Mouse (Mus musculus): ENCODE measurements around the gene Cyth2. TPM values are rescaled to one million over a fixed set of nuclear protein-coding genes. Genes with fewer than 3 reads are reported as not detected.

The Cyth2 gene
- polyA plus RNA-seq, 1 experiment from 2014 or later = 90.1 TPM

Other genes with a start within 250 kb of the Cyth2 start
- 65.4 and 66.3 TPM in 2 replicates for gene Bcat2, start 244.4 kb downstream of the Cyth2 start, polyA plus RNA-seq (2015; fragmentation: Nextera tagmentation; extraction: Ambion mirVana)
- not detected in 2 replicates for gene Fgf21, start 199.1 kb downstream of the Cyth2 start, polyA plus RNA-seq (2015; fragmentation: Nextera tagmentation; extraction: Ambion mirVana)
- not detected in 2 replicates for gene Fut1, start 197.3 kb downstream of the Cyth2 start, polyA plus RNA-seq (2015; fragmentation: Nextera tagmentation; extraction: Ambion mirVana)
- gene Izumo1, start 192.8 kb downstream of the Cyth2 start, polyA plus RNA-seq (2015; fragmentation: Nextera tagmentation; extraction: Ambion mirVana) = 0.11 and 0.19 TPM in 2 replicates
- 17.1 and 18.9 TPM in 2 replicates for gene Rasip1, start 187.1 kb downstream of the Cyth2 start, polyA plus RNA-seq (2015; fragmentation: Nextera tagmentation; extraction: Ambion mirVana)
- gene Mamstr, start 174.6 kb downstream of the Cyth2 start, polyA plus RNA-seq (2015; fragmentation: Nextera tagmentation; extraction: Ambion mirVana) = 3.3 and 5.0 TPM in 2 replicates
- gene Fut2, start 148.2 kb downstream of the Cyth2 start, polyA plus RNA-seq (2015; fragmentation: Nextera tagmentation; extraction: Ambion mirVana) = 0.86 and 1.1 TPM in 2 replicates
- 0.11 TPM in 1 of 2 replicates, not detected in the other for gene Ntn5, start 130.6 kb downstream of the Cyth2 start, polyA plus RNA-seq (2015; fragmentation: Nextera tagmentation; extraction: Ambion mirVana)
- 0.29 and 0.47 TPM in 2 replicates for gene Sec1, start 120.2 kb downstream of the Cyth2 start, polyA plus RNA-seq (2015; fragmentation: Nextera tagmentation; extraction: Ambion mirVana)
- gene Car11, start 114.7 kb downstream of the Cyth2 start, polyA plus RNA-seq (2015; fragmentation: Nextera tagmentation; extraction: Ambion mirVana) = 5.4 and 6.0 TPM in 2 replicates
- 2.2 and 3.5 TPM in 2 replicates for gene Dbp, start 109.5 kb downstream of the Cyth2 start, polyA plus RNA-seq (2015; fragmentation: Nextera tagmentation; extraction: Ambion mirVana)
- 630 and 695 TPM in 2 replicates for gene Rpl18, start 99.1 kb downstream of the Cyth2 start, polyA plus RNA-seq (2015; fragmentation: Nextera tagmentation; extraction: Ambion mirVana)
- gene Sphk2, start 96.6 kb downstream of the Cyth2 start, polyA plus RNA-seq (2015; fragmentation: Nextera tagmentation; extraction: Ambion mirVana) = 16.7 and 17.5 TPM in 2 replicates
- gene Fam83e, start 93.4 kb downstream of the Cyth2 start, polyA plus RNA-seq (2015; fragmentation: Nextera tagmentation; extraction: Ambion mirVana) = 0.20 and 0.31 TPM in 2 replicates
- not detected in 2 replicates for gene Spaca4, start 88.8 kb downstream of the Cyth2 start, polyA plus RNA-seq (2015; fragmentation: Nextera tagmentation; extraction: Ambion mirVana)
- gene Lmtk3, start 30.8 kb downstream of the Cyth2 start, polyA plus RNA-seq (2015; fragmentation: Nextera tagmentation; extraction: Ambion mirVana) = 0.62 and 0.80 TPM in 2 replicates
- 0.24 and 0.38 TPM in 2 replicates for gene Sult2b1, start 29.9 kb downstream of the Cyth2 start, polyA plus RNA-seq (2015; fragmentation: Nextera tagmentation; extraction: Ambion mirVana)
- 0.39 and 0.43 TPM in 2 replicates for gene Kcnj14, start 10.2 kb upstream of the Cyth2 start, polyA plus RNA-seq (2015; fragmentation: Nextera tagmentation; extraction: Ambion mirVana)
- 41.9 and 44.1 TPM in 2 replicates for gene Grwd1, start 16.4 kb upstream of the Cyth2 start, polyA plus RNA-seq (2015; fragmentation: Nextera tagmentation; extraction: Ambion mirVana)
- gene Kdelr1, start 58.2 kb upstream of the Cyth2 start, polyA plus RNA-seq (2015; fragmentation: Nextera tagmentation; extraction: Ambion mirVana) = 56.4 and 58.7 TPM in 2 replicates
- 0.13 and 0.23 TPM in 2 replicates for gene Grin2d, start 63.8 kb upstream of the Cyth2 start, polyA plus RNA-seq (2015; fragmentation: Nextera tagmentation; extraction: Ambion mirVana)
- gene Syngr4, start 82.1 kb upstream of the Cyth2 start, polyA plus RNA-seq (2015; fragmentation: Nextera tagmentation; extraction: Ambion mirVana) = 0.90 and 1.1 TPM in 2 replicates
- gene Tmem143, start 82.4 kb upstream of the Cyth2 start, polyA plus RNA-seq (2015; fragmentation: Nextera tagmentation; extraction: Ambion mirVana) = 5.8 and 6.8 TPM in 2 replicates
- 84.1 and 92.1 TPM in 2 replicates for gene Emp3, start 106.8 kb upstream of the Cyth2 start, polyA plus RNA-seq (2015; fragmentation: Nextera tagmentation; extraction: Ambion mirVana)
- 2.7 and 3.4 TPM in 2 replicates for gene Ccdc114, start 109.5 kb upstream of the Cyth2 start, polyA plus RNA-seq (2015; fragmentation: Nextera tagmentation; extraction: Ambion mirVana)
- 0.11 and 0.23 TPM in 2 replicates for gene Abcc6, start 215.7 kb upstream of the Cyth2 start, polyA plus RNA-seq (2015; fragmentation: Nextera tagmentation; extraction: Ambion mirVana)
- 37.7 and 39.2 TPM in 2 replicates for gene Nomo1, start 219.1 kb upstream of the Cyth2 start, polyA plus RNA-seq (2015; fragmentation: Nextera tagmentation; extraction: Ambion mirVana)